Mouse (Mus musculus): ENCODE data around the gene Srgn. TPM values are rescaled to one million over a fixed set of nuclear protein-coding genes. Genes with fewer than 3 reads are reported as not detected.

Srgn gene
- polyA plus RNA-seq, 1 experiment from 2014 or later: 3.4 TPM

DNA sequence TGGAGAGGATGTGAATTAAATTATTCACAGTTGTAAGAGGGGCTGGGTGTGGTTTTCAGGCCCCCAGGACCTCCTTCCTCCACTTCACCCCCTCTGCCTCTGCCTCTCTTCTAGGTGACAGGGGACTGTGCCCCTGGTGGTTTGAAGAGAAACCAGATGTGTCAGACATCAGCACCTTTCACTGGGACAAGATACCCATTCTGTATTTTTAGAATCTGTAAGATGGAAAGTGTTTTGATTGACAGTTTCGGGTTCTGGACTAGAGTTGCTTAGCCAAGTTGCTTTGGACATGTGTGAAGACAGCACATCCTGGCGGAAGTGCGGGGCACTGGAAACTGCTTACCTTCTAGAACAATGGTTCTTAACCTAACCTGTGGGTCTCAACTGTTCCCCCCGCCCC is 17.1 kb upstream of the Srgn start:
- ATAC-seq (ENCODE audit: low FRiP score): no peak
- Histone ChIP-seq H3K4me2 (replicated peaks) (no peak overlapping the region), H3K4me3 (no peak overlapping the region), H3K4me1 (no peaks in the 10 kb centered on the region), H3K9me3 (replicated peaks) (no peaks in the 10 kb centered on the region), H3K27ac (no peak overlapping the region), H3K27me3 (no peaks in the 10 kb centered on the region), H3K36me3 (no peaks in the 10 kb centered on the region), H3K9ac (no peak overlapping the region)
- WGBS: 87% methylated on average over 4 of the region's 4 CpGs

DNA sequence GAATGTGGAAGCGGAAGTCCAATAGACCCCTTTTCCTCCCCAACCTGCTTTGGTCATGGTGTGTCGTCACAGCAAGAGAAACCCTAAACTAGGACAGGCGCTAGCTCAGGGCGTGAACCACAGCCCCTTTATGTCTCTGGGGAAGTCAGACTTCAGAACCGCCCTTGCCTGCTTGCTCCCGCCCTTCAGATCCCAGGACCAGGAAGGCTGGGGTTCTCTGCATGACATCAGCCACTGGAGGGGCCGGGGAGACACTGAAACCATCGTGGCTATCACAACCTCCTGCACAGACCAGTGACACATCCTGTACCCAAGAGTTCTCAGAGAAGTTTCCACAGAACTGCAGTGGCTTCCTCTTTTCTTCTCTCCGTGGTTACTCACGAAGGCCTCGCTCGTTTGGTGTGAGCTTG is 16.2 kb upstream of the Srgn start:
- H3K4me2 ChIP-seq (replicated peaks): no peak overlapping the region
- no peak for ATAC-seq (ENCODE audit: low FRiP score)
- no peak overlapping the region for H3K27ac ChIP-seq
- H3K27me3 ChIP-seq: no peaks in the 10 kb centered on the region
- WGBS: 80% methylated on average over 12 of the region's 12 CpGs
- no peak overlapping the region for H3K4me3 ChIP-seq
- no peaks in the 10 kb centered on the region for H3K9me3 ChIP-seq (replicated peaks)
- H3K36me3 ChIP-seq: no peaks in the 10 kb centered on the region
- H3K9ac ChIP-seq: no peak overlapping the region
- H3K4me1 ChIP-seq: no peaks in the 10 kb centered on the region

DNA sequence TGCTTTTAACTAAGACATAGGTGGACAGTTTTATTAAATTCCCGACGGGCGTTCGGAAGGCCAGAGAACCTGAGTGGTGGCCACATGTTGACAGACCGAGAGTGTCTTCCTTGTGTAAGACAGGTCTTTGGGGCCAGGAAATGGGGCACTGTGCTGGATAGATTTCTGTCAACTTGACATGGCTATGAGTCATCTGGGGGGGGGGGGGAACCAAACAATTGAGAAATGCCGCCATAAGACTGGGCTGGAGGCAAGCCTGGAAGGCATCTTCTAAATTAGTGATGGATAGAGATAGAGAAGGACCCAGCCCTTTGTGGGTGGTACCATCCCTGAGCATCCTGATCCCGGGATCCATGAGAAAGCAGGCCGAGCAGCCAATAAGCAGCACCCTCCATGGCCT is 15.7 kb upstream of the Srgn start:
- Histone ChIP-seq H3K4me2 (replicated peaks) (no peak overlapping the region), H3K36me3 (no peaks in the 10 kb centered on the region), H3K27me3 (no peaks in the 10 kb centered on the region), H3K4me1 (no peaks in the 10 kb centered on the region), H3K9ac (no peak overlapping the region), H3K27ac (no peak overlapping the region), H3K4me3 (no peak overlapping the region), H3K9me3 (replicated peaks) (no peaks in the 10 kb centered on the region)
- WGBS: 97% methylated on average over 8 of the region's 8 CpGs
- ATAC-seq (ENCODE audit: low FRiP score): no peak

DNA sequence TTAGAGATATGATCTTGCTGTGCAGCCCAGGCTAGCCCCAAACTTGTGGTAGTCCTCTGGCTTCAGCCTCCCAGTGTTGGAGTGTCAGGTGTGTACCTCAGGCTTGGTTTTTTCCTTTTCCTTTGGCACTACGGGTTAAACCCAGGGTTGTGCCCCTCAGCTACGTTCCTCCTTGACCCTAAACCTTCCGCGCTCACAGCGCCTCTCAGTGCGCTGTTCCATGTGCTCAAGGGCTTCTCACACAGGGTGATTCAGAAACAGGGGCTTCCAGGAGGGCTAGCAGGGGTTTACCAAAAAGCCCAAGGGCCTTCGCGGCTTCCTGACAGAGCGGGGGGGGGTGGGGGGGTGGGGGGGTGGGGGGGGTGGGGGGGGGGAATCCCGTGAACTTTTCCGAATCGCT is 15.3 kb upstream of the Srgn start:
- Histone ChIP-seq H3K27ac (no peak overlapping the region), H3K4me1 (no peaks in the 10 kb centered on the region), H3K9ac (no peak overlapping the region), H3K4me3 (no peak overlapping the region), H3K36me3 (no peaks in the 10 kb centered on the region), H3K4me2 (replicated peaks) (no peak overlapping the region), H3K27me3 (no peaks in the 10 kb centered on the region), H3K9me3 (replicated peaks) (no peaks in the 10 kb centered on the region)
- WGBS: 92% methylated on average over 12 of the region's 12 CpGs
- no peak for ATAC-seq (ENCODE audit: low FRiP score)

DNA sequence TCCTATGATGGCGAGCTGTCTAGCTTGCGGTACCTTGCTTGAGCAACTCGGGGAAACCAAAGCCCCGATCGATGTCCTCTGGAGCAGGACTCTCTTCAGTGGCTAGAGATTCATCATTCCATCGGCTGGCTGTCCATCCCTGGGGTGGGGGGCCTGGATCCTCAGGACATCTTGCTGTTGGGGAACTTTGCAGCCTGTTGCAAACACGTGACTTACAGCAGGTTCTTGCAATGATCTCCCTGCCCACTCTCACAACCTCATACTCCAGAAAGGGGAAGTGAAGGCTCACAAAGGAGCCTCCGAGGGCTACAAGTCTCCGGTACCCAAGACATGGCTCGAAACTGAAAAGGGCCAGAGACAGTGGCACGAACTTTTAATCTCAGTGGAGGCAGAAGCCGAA is 14.2 kb upstream of the Srgn start:
- WGBS: 92% methylated on average over 12 of the region's 12 CpGs

DNA sequence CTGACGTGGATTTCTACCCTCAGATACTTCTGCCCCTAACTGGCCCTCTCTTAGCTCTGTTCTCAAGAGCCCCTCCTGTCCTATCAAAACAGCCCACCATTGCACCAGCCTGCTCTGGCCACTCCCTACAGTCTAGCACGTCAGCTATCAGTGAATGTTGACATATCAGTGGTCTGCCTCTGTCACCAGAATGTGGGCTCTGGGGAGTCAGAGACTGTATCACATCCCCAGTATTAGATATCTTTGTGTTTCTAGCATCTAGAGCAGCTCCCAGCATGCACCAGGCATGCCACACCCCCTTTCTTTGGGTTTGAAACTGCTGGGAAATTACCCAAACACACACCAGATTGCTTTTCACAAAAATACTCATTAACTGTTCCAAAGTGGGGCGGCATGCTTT is 13.5 kb upstream of the Srgn start:
- Histone ChIP-seq H3K36me3 (no peaks in the 10 kb centered on the region), H3K4me3 (no peak overlapping the region), H3K27me3 (no peaks in the 10 kb centered on the region), H3K27ac (no peak overlapping the region), H3K4me2 (replicated peaks) (no peak overlapping the region), H3K9me3 (replicated peaks) (no peaks in the 10 kb centered on the region), H3K9ac (no peak overlapping the region), H3K4me1 (no peaks in the 10 kb centered on the region)
- WGBS: 62% methylated on average over 3 of the region's 3 CpGs
- no peak for ATAC-seq (ENCODE audit: low FRiP score)

More for the DNA sequence above, 14.2 kb upstream of the Srgn start:
- no peaks in the 10 kb centered on the region for H3K27me3 ChIP-seq
- no peaks in the 10 kb centered on the region for H3K9me3 ChIP-seq (replicated peaks)
- H3K36me3 ChIP-seq: no peaks in the 10 kb centered on the region
- no peak overlapping the region for H3K27ac ChIP-seq
- H3K4me1 ChIP-seq: no peaks in the 10 kb centered on the region
- H3K4me3 ChIP-seq: no peak overlapping the region
- no peak overlapping the region for H3K4me2 ChIP-seq (replicated peaks)
- ATAC-seq (ENCODE audit: low FRiP score): no peak
- H3K9ac ChIP-seq: no peak overlapping the region

DNA sequence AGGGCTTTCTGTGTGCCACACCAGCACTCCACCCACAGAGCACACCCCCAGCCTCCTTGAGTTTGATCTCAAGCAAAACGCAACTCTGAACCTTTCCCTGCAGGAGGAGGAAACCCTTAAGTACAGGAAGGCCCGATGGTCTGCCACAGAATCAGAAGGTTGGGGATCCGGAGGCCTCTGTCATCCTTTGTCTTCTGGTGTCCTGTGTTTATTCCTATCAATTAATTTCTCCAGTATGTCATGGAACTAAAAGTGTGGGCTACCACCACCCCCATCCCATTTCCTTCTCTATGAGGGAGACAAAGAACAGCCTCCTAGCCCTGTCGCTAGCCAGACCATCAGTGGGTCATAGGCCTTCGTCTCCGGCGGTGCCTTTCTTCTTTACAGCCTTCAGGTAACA is 7.3 kb upstream of the Srgn start:
- H3K4me2 ChIP-seq (replicated peaks): no peak overlapping the region
- no peaks in the 10 kb centered on the region for H3K9me3 ChIP-seq (replicated peaks)
- WGBS: 80% methylated on average over 7 of the region's 7 CpGs
- no peak overlapping the region for H3K4me3 ChIP-seq
- no peaks in the 10 kb centered on the region for H3K4me1 ChIP-seq
- no peak for ATAC-seq (ENCODE audit: low FRiP score)
- no peaks in the 10 kb centered on the region for H3K36me3 ChIP-seq
- no peak overlapping the region for H3K9ac ChIP-seq
- no peaks in the 10 kb centered on the region for H3K27me3 ChIP-seq
- no peak overlapping the region for H3K27ac ChIP-seq

DNA sequence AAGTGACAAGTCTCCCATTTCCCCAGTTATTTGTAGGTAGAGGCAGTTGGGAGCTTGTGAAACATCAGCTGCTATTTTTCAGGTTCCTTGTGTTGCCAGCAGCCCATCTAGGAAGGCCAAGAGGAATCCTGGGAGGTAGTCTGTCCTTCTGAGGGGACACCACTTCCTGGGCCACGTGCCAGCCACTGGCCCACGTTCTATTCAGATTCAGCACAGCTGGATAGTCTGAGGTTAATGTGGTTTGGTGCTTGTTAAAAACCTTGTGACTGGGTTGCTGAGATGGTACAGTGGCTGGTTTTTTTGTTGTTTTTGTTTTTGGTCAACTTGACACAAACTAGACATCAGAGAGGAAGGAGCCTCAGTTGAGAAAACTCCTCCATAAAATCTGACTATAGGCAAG is 5.6 kb upstream of the Srgn start:
- Histone ChIP-seq H3K4me3 (no peak overlapping the region), H3K36me3 (no peaks in the 10 kb centered on the region), H3K4me1 (no peaks in the 10 kb centered on the region), H3K9me3 (replicated peaks) (no peaks in the 10 kb centered on the region), H3K27me3 (no peaks in the 10 kb centered on the region), H3K27ac (no peak overlapping the region), H3K9ac (no peak overlapping the region), H3K4me2 (replicated peaks) (no peak overlapping the region)
- no peak for ATAC-seq (ENCODE audit: low FRiP score)
- 47% methylated on average over 2 of the region's 2 CpGs for WGBS

DNA sequence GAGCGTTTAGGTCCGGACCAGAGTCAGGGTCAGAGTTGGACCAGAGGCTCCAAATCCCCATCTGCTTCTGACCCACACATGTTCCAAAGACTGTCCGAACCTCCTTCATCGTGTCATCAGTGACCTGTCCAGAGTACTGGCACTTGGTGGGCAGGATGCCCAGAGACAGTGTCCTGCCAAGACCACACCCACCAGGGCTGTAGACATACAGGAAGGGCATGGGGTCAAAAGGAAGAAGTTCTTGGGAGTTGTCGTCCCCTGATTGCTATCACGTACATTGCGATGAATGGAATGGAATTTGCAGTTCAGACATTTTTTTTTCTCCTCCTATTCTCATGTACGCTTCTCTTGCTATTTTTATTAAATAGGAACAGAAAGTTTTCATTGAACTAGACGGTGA is 2.9 kb upstream of the Srgn start:
- Histone ChIP-seq H3K4me3 (no peak overlapping the region), H3K4me2 (replicated peaks) (no peak overlapping the region), H3K27ac (no peak overlapping the region), H3K9me3 (replicated peaks) (no peaks in the 10 kb centered on the region), H3K9ac (no peak overlapping the region), H3K36me3 (no peaks in the 10 kb centered on the region), H3K27me3 (no peaks in the 10 kb centered on the region), H3K4me1 (no peaks in the 10 kb centered on the region)
- ATAC-seq (ENCODE audit: low FRiP score): no peak
- 87% methylated on average over 9 of the region's 9 CpGs for WGBS

DNA sequence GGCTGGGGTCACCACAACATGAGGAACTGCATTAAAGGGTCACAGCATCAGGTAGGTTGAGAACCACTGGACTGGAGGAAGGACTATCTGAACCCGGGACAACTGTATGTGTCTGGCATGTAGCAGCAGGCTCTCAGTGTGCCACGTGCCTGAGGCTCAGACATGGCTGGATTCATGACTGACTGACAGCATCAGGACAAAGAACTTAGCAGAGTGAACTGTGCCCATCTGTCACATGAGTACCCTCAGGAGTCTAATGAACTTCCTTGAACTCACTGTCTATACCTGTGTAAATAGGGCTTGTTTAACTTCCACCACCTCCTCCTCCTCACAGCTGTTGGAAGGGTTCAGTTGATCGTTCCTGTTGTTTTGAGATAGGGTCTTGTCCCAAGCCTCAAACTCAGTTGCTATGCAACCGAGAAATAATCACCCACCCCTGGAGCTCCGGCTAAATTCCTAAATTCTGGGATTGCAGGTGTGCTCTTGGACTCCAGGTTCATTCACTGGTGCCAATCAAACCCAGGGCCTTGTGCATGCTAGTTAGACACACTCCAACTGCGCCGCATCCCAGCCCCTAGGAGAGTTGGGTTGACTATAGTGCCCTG is 4.8 kb downstream of the Srgn start:
- no peak for ATAC-seq (ENCODE audit: low FRiP score)
- Histone ChIP-seq H3K36me3 (no peaks in the 10 kb centered on the region), H3K9ac (no peak overlapping the region), H3K4me2 (replicated peaks) (no peak overlapping the region), H3K27me3 (no peaks in the 10 kb centered on the region), H3K27ac (no peak overlapping the region), H3K4me1 (no peaks in the 10 kb centered on the region), H3K4me3 (no peak overlapping the region), H3K9me3 (replicated peaks) (no peaks in the 10 kb centered on the region)
- WGBS: 77% methylated on average over 7 of the region's 7 CpGs

DNA sequence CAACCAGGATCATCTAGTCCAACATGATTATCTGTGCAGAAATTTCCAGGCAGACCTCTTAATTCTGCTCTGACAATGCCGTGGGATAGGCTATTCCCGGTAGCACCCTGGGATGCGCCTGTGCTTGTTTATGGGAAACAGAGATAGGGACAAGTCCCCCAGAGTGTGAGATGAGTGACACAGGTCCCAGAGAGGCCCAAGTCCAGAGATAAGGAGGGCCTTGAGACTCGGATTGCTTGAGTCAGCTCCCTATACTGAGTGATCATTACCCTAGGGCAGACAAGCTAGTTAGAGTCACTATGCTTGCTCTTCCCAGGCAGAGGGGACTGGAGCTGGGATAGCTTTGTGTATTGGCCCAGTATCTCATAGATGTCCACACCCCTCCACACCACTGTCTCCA is 5.5 kb downstream of the Srgn start:
- H3K4me1 ChIP-seq: no peaks in the 10 kb centered on the region
- H3K36me3 ChIP-seq: no peaks in the 10 kb centered on the region
- H3K4me2 ChIP-seq (replicated peaks): no peak overlapping the region
- H3K9me3 ChIP-seq (replicated peaks): no peaks in the 10 kb centered on the region
- no peak overlapping the region for H3K27ac ChIP-seq
- ATAC-seq (ENCODE audit: low FRiP score): no peak
- H3K4me3 ChIP-seq: no peak overlapping the region
- WGBS: 59% methylated on average over 4 of the region's 4 CpGs
- no peak overlapping the region for H3K9ac ChIP-seq
- H3K27me3 ChIP-seq: no peaks in the 10 kb centered on the region

DNA sequence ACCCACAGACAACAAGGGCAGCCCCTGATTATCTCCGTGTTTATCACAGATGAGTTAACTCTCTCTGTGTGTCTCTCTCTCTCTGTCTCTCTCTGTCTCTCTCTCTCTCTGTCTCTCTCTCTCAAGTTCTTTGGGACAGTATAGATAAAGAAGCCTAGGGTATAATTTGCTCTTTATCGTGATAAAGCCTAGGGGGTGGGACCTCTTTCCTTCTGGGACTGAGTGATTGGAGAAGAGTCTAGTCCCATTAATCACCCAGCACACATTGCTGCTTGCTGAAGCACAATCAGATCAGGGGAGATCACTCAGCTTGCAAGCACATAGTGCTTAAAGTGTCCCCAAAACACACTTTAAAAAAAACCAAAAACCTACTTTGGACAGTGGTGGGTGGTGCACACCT is 6.3 kb downstream of the Srgn start:
- no peaks in the 10 kb centered on the region for H3K9me3 ChIP-seq (replicated peaks)
- H3K27ac ChIP-seq: no peak overlapping the region
- H3K4me1 ChIP-seq: no peaks in the 10 kb centered on the region
- no peak for ATAC-seq (ENCODE audit: low FRiP score)
- no peak overlapping the region for H3K9ac ChIP-seq
- no peak overlapping the region for H3K4me2 ChIP-seq (replicated peaks)
- no peaks in the 10 kb centered on the region for H3K27me3 ChIP-seq
- no peak overlapping the region for H3K4me3 ChIP-seq
- 74% methylated on average over 2 of the region's 2 CpGs for WGBS
- no peaks in the 10 kb centered on the region for H3K36me3 ChIP-seq

DNA sequence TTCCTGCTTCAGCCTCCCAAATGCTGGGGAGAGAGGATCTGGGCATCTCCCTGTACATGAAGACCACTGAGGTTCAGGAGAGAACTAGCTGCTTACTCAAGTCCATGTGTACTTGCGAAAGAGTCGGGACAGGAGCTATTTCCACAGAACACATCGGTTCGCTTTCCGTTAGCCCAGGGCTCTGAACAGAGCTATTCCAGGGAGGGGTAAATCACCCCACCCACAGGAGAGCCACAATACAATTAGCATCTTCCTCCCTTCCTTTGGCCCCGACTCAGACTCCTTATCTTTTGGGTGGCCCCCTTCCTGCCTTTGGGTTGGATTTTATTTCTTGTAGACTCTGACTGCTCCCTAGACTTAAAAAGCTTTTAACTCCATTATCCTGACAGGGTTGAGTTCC is 9.7 kb downstream of the Srgn start:
- H3K27ac ChIP-seq: no peak overlapping the region
- no peaks in the 10 kb centered on the region for H3K4me1 ChIP-seq
- no peak overlapping the region for H3K4me2 ChIP-seq (replicated peaks)
- WGBS: 87% methylated on average over 6 of the region's 6 CpGs
- H3K9ac ChIP-seq: no peak overlapping the region
- H3K36me3 ChIP-seq: no peaks in the 10 kb centered on the region
- no peaks in the 10 kb centered on the region for H3K27me3 ChIP-seq
- no peak overlapping the region for H3K4me3 ChIP-seq
- no peak for ATAC-seq (ENCODE audit: low FRiP score)
- H3K9me3 ChIP-seq (replicated peaks): no peaks in the 10 kb centered on the region

Data from hindbrain, embryonic 12.5 days (tissue).